Mouse (Mus musculus): ENCODE results near the gene Wnk4.
A peak's percentile ranks its signal among the peaks of the same experiment; 100 is the strongest.

- peak; percentile 31 for TF ChIP-seq CTCF (conservative IDR thresholded peaks at IDR 0.05; ENCODE audit: low read length)
- no peak for TF ChIP-seq NANOG (IDR thresholded peaks at IDR 0.05; ENCODE audit: borderline replicate concordance, low read length)
- TF ChIP-seq POU5F1 (IDR thresholded peaks at IDR 0.05; ENCODE audit: borderline replicate concordance, low read length) = no peak
Observed at GRCm38 (mm10) chr11:101248258-101248994, 11.9 kb upstream of the Wnk4 start.

All from E14TG2a.4 (cell line).